Mouse (Mus musculus): ENCODE data around the gene Serf2. TPM values are rescaled to one million over a fixed set of nuclear protein-coding genes. Genes with fewer than 3 reads are reported as not detected.
A peak's percentile ranks its signal among the peaks of the same experiment; 100 is the strongest.

Gene Serf2
- total RNA-seq, 4 experiments from 2014 or later: 360 to 469 (median 411) TPM

- peak; percentile 92 for DNase-seq (ENCODE audit: low spot score)
Observed at GRCm38 (mm10) chr2:121505942-121506882, 57.2 kb downstream of the Serf2 start, which contains the start of the genes Mfap1a and Wdr76. Gene Mfap1a, minus strand, starts transcription at chr2:121506665. Gene Wdr76, plus strand, starts transcription at chr2:121506723.

GRCm38 (mm10) chr2:121507173-121507950 lies 58.4 kb downstream of the Serf2 start:
- no peak for DNase-seq (ENCODE audit: low spot score)

Small RNAs within 50 kb of the gene (microRNA-seq; reads per million reads assigned to microRNA genes)
- gene Gm22953: not detected

Other genes with a start within 250 kb of the Serf2 start
- 10 to 100 TPM; 30.3 to 39.2 (median 33.5) TPM for gene Trp53bp1, start 177.8 kb upstream of the Serf2 start, total RNA-seq (2022)
- 1 to 10 TPM; 4.7 to 6.0 (median 5.2) TPM for gene Map1a, start 159.6 kb upstream of the Serf2 start, total RNA-seq (2022)
- 100 to 1,000 TPM in 3 of 4 experiments, 10 to 100 TPM in 1; 88.4 to 110 (median 104) TPM for gene Ppip5k1, start 93.8 kb upstream of the Serf2 start, total RNA-seq (2022)
- gene Ckmt1, start 91.5 kb upstream of the Serf2 start, total RNA-seq (2022): 1 to 10 TPM; 1.3 to 2.9 (median 2.2) TPM
- under 1 TPM in 1 of 4 experiments, not detected in 3; 0.09 TPM for gene Strc, start 62.0 kb upstream of the Serf2 start, total RNA-seq (2022)
- gene Pdia3, start 35.4 kb upstream of the Serf2 start, total RNA-seq (2022): 100 to 1,000 TPM; 104 to 129 (median 126) TPM
- 1 to 10 TPM; 2.9 to 4.7 (median 3.2) TPM for gene Catsper2, start 35.4 kb upstream of the Serf2 start, total RNA-seq (2022)
- under 1 TPM in 1 of 4 experiments, not detected in 3; 0.34 TPM for gene Ell3, start 4.9 kb upstream of the Serf2 start, total RNA-seq (2022)
- 10 to 100 TPM; 18.2 to 25.0 (median 22.6) TPM for gene Hypk, start 4.1 kb downstream of the Serf2 start, total RNA-seq (2022)
- under 1 TPM in 2 of 4 experiments, not detected in 2; 0.13 to 0.17 TPM for gene Serinc4, start 7.6 kb downstream of the Serf2 start, total RNA-seq (2022)
- 10 to 100 TPM; 28.3 to 37.4 (median 32.5) TPM for gene Mfap1b, start 24.9 kb downstream of the Serf2 start, total RNA-seq (2022)
- gene Mfap1a, start 57.5 kb downstream of the Serf2 start, total RNA-seq (2022): 10 to 100 TPM; 29.5 to 36.4 (median 32.8) TPM
- 1 to 10 TPM; 2.1 to 3.2 (median 3.0) TPM for gene Wdr76, start 57.5 kb downstream of the Serf2 start, total RNA-seq (2022)

Measured in heart, adult 8-10 months (tissue).